Mouse (Mus musculus): Measurements from ENCODE around the gene Tmem247.

DNA sequence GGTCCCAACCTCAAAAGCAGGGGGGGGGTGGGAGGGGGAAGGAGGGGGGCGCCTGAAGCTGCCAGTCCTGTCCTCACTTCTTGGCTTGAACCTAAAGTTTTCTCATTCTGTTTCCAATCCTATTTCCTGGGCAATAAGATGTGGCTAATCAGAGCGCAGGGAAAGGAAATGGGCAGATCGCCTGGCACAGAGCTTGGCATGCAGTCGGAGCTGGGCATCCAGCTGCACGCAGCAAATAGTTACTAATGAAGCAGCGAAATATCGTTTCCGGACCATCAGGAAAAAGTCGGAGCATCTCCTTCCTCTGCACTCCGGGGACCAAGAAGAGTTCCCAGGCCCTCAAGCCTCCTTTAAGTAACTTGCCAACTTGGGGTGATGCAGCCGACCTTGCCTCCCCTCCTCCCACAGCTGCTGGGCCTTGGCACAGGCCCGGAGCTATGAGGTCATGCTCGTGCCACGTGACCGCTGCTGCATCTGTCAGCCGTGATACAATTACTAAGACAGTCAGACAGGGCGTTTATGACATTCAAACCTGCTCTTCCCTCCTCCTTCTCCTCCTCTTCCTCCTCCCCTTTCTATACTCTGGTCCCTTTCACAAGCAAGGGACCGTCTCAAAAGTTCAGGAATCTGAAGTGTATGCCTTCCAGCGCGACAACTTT lies 20.5 kb downstream of the Tmem247 start:
- TF ChIP-seq MAFK (IDR thresholded peaks at IDR 0.05; ENCODE audit: insufficient replicate concordance, low read length) (no peak), EP300 (IDR thresholded peaks at IDR 0.05; ENCODE audit: low read length) (no peak), NRF1 (IDR thresholded peaks at IDR 0.05; ENCODE audit: low read depth, low read length) (no peak), ELF1 (IDR thresholded peaks at IDR 0.05; ENCODE audit: low read depth, low read length) (no peak), ZMIZ1 (IDR thresholded peaks at IDR 0.05; ENCODE audit: low read depth, low read length) (no peak), CTCF (conservative IDR thresholded peaks at IDR 0.05 in 1 of 2, IDR thresholded peaks at IDR 0.05 in 1 of 2; ENCODE audit: low read depth in 2 of 2, low read length in 2 of 2) (no peak), POLR2A (IDR thresholded peaks at IDR 0.05; ENCODE audit: low read depth, low read length) (no peak), MEF2A (IDR thresholded peaks at IDR 0.05; ENCODE audit: borderline replicate concordance, low read depth, low read length) (no peak), TBP (conservative IDR thresholded peaks at IDR 0.05; ENCODE audit: low read depth, low read length) (no peak), MXI1 (IDR thresholded peaks at IDR 0.05; ENCODE audit: low read depth, low read length) (no peak), HCFC1 (IDR thresholded peaks at IDR 0.05; ENCODE audit: low read depth, low read length) (no peak), BHLHE40 (IDR thresholded peaks at IDR 0.05; ENCODE audit: low read depth, low read length) (peak; percentile 97)

All from CH12.LX (cell line).